Mouse (Mus musculus) c-Kit-positive CD71-negative TER-119-negative erythroid progenitor cells, embryonic 14.5 days (primary cell): Measurements from ENCODE around the gene M1ap.

Source experiments
- DNase-seq: peaks from one replicate; pipeline ENCODE4 v3.0.0-alpha.2; 2013; ENCODE audit warnings: low read depth

Gene M1ap

DNA sequence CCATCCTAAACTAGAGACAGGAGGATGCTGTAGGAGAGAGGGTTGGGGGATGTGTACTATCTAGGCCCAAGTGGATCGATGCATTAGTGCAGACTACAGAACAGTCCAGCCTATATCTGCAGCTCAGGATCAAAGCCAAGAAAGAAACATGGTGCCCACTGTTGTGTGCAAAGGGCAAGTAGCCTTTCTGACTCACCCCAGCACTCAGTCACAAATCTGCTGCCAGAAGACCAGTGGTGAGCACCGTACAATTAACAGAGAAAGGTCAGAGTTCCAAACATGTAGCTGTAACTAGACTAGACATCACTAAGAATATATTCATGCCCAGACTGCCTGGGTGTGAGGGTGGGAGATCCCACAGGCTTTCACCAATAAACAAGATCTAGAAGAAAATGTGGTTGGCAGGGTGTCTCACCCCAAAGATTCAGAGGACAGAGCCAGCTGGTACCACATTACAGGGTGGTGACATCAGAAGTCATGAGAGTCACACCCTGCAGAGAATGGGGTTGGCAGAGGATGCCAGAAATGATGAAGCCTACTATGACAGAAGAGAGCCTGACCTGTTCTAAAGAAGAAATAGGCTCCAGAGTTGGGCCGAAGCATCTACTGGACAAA, 12.0 kb upstream of the M1ap start:
- no peak for DNase-seq

DNA sequence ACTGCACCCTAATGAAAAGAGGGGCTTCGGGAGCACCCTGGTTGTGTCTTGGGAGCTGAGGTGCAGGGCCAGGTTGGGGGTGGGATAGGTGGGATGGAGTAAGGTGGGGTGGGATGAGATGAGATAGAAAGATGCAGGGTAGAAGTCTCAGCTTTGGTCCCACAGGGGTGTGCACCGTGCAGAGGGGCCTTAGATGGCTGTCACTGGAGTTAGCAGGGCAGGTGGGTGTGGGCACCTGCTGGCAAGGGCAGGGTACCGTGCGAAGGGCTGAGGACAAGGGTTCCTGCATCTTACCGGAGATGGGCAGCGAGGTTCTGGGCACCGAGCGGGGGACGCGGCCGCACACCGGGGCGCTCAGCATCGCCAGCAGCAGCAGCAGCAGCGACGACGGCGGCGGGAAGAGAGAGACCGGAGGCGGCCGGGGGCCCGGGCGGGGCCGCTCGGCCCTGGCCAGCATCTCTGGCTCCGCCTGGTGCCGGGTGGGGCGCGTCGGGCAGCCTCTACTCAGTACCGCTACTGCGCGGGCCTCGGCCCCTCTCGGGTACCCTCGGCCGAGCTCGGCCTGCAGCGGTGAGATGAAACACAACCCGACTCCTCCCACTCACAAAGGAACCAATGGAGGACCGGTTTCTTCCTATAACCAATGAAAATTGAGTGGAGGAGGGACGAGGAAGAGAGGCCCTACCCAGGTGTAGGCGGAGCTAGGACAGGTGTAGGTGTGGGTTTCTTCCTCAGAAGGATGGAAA, 7.4 kb upstream of the M1ap start, which contains the start of gene Sema4f:
Gene Sema4f, minus strand, starts transcription at position 603 of the 746 bp plus-strand sequence.
- no peak for DNase-seq

DNA sequence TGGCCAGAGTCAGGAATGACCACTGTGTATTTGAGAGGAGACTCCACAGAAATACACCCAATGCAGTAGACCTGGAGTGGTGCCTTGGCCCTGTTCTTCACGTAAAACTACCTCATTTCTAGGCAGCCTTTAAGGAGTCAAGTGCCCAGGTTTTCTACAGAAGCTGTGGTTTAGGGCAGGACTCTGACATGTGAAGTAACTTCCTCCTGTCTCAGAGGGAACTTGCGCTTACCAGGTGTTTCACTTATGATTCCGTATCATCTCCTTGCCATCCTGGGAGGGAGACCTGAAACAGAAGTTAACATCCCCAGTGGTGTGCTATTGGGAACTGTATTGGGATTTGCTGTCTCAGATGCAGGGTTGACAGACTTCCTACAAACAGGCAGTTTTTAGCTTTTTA, 5.9 kb upstream of the M1ap start:
- peak; percentile 10 for DNase-seq

DNA sequence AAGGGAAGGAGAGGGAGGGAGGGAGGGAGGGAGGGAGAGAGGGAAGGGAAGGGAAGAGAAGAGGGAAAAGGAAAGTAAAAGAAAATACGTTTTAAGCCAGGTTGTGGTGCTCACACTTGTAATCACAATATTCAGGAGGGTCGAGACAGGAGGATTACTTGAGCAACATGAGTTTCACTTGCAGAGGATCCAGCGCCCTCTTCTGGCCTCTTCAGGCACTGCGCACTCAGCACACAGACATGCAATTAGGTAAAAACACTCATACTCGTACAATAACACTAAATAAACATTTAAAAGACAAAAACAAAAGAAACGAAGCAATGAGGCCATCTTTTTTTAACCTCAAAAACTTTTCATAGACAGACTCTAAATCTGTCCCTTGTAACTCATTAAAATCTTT, 952 bp upstream of the M1ap start:
- peak; percentile 24 for DNase-seq

DNA sequence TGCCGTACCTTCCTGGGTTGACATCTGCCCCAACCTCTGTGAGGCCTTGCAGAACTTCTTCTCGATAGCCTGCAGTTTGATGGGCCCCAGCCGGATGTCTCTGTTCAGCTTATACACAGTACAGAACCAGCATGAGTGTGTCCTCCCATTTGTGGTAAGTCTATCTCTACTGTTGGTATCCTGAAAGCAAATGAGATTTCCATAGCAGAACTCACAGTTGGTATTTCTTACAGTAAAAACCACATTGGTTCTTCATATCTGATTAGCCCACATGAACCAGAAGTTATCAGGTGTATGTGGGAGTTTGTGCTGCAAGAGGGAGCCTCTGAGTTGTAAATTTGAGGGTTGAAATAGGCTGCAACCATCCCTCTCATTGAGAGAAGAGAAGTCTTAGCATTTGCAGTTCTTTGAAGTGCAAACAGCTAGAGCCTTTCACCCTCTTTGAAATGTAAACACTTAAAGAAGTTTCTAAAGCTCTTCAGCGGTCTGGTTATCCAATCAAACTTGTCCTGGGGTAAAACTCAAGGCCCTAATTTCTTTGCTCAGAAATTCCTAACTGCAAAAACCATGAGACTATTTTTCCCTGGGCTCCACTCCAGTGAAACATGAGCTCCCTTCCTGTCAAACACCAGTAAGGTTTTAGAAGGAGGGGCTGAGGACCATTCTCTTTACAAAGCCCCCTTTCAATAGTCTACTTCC, 10.0 kb downstream of the M1ap start:
- DNase-seq, result no peak

DNA sequence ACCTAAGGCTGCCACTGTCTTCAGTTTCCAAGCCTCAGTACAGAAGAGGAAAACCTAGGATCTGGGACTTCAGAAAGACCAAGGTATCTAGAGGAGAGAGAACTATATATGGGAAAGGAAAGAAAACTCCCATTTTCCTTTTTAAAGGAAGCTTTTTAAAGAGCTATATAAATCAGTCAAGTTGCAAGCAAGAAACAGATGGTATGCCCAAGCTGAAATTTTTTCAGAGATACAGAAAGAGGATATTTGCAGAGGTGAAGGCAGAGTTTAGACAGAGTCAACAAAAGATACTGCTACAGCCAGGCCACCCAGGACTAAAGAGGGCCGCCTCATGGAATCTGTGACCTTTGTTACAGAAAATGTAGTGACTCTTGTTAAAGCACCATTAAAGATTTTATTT, 15.0 kb downstream of the M1ap start:
- no peak for DNase-seq

DNA sequence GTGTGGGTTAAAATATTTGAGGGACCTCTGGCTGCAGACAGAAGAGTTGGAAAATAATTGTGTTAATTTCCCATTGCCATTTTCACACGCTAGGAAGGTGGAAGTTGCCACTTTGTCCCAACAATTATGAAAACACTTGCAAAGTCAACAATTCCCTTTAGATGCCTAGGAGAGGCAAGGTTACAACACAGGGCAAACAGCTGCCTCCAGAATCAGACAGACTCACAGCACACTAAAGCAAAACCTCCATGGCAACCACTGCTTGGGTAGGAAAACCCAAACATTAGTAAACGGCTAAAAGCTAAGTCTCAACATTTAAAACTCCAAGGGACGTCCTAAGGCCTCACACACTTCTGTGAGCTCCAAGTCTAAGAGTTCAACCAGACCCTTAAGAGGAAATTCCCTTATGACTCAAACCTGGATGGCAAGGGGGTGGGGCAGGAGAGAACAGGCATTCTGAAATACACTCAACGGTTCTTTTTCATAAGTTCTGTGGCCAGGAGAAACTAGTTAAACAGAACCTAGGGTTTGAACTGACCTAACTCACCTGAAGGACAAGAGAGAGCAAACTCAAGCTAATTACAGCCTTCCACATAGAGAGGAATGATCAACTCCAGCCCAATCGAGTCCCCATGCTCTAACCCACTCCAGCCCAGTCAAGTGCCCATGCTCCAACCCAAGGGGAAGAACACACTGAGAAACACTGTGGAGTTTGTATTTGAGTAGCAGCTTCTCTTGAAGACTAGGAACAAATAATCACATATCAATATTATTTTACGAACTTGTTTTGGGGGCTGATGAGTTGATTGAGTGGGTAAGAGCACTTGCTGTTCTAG, 22.8 kb downstream of the M1ap start:
- DNase-seq, result no peak

DNA sequence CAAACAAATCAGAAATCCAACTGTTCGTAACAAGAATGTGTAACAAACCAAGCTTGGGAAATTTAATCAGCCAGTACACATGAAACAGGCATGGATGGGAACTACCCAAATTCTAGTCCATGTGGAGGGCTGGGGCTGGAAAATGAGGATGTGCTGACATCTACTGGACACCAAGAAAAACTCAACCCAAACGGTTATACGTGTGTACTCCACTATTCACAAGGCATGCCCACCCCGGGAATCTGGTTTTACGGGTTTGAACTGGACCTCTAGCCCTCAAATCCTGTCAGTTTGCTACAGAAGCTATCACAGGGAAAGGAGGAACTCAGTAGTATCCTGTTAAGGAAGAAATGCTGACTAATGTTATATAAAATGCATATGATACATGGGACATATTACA, 24.3 kb downstream of the M1ap start:
- DNase-seq, result peak; percentile 42

DNA sequence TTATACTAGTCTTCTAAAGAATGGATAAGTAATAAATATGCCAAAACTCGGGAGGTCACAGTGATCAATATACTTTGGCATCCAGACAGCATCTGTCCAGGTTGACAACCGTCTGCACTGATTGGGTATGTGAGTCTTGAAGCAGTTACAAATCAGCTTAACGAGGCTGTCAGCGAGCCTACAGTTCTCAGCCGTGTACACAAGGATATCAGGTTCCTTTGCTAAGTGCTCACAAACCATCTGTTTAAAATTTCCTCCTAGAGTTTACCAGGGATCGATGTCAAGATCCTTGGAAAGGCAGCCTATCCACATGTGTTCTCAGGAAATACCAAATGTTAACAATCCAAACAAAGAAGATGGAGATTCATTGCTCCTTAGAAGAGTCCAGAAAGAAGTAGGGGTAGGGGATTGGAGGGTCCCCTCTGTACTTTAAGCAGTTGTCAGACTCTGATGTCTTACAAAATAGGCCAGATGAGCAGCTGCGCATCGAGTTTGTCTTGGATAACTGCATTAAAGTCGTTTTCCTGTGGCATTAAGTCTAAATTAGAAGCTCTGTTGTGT, 40.8 kb downstream of the M1ap start:
- no peak for DNase-seq

DNA sequence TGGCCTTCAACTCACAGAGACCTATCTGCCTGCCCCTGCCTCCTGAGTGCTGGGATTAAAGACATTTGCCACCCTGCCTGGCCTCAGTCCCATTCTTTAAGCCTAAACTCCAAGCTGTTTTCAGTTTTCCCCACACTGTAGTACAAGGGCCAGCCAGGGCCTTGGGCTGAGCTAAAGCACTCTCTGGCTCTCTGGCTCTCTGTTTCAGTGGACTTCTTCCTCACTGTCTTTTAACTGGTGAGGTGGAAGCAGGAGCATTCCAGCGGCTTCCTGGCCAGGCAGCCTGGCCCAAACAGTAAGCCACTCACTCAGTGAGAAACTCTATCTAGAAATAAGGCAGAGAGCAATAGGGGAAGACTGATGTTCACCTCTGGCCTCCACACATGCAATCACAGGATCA, 47.0 kb downstream of the M1ap start:
- no peak for DNase-seq

DNA sequence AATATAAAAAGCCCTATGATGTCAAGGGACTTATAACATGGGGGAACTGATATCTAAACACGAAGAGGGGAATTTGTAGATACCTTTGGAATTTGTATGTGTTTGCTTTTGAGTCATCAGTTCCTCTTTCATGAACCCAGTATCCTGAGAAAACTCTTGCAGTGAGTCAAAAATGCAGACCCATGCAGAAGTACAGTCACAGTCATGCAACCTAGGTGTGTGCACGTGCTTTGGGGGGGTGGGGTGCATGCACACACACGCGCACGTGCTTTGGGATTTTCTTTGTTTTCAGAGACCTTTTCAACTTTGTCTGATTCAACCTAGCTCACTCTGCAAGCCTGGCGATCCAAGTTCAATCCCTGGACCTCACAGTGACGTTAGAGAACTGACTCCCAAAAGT, 47.7 kb downstream of the M1ap start:
- no peak for DNase-seq

DNA sequence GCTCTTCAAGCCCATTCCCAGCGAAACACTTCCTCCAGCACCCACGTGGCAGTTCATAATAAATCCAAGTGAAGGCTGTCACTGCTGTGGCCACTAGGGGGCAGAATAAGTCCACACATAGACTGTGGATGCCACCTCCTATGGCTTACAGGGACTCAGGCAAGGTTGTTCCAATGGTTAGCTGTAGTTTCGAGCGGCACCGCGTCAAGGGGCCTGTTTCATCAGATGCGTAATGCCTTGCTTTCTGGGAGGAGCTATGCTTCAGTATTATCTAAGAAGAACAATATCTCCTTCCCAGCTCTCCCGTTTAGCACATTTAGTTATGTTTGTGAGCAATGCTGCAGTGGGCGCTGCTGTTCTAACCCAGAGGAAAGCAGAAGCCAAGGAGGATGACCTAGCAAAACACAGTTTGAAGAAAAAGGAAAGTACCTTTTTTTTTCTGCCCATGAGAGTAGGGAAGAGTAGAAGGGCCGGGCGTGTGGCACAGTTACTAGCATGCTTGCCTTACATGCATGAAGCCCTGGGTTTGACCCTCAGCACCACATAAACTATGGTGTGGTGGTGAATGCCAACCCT, 50.1 kb downstream of the M1ap start:
- DNase-seq, result peak; percentile 95

DNA sequence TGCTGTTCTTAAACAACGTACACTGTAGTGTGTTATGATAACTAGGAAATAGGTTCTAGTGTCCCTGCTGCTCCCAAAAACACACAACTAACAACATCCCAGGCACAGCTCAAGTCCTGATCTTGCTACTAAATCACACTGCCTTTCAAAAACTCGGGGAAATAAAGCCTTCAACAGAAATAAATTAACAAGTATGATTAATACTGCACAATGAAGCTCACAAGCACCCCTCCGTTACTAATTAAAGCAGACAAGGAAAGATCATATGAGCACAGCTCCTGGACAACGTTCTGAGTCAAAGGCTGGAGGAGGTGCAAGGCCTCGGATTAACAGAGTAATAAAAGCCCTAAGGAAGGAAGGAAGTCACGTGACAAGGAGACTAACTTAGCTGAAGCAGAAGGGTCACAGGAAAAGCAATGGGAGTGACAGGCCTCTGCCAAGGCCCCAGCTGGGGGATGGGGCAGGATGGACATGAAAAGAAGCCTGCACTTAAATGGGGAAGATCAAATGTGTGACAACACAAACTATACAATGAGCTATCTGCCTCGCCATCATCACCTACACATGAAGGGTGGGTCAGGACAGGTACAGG, 50.9 kb downstream of the M1ap start:
- no peak for DNase-seq

DNA sequence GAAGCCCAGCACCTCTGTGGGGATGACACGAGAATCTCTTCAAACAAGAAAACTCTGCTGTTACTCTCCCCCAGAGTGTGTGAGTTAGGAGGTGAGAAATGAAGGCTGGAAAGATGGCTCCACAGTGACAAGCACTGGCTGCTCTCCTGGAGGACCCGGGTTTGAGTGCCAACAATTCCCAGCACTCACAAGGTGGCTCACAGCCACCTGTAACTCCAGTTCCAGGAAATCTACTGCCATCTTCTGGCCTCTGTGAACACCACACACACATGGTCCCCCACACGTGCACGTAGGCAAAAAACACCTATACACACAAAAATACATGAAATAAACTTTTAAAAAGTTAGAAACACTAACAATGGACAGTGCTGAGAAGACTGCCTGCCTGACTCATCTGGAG, 51.6 kb downstream of the M1ap start:
- DNase-seq, result no peak

DNA sequence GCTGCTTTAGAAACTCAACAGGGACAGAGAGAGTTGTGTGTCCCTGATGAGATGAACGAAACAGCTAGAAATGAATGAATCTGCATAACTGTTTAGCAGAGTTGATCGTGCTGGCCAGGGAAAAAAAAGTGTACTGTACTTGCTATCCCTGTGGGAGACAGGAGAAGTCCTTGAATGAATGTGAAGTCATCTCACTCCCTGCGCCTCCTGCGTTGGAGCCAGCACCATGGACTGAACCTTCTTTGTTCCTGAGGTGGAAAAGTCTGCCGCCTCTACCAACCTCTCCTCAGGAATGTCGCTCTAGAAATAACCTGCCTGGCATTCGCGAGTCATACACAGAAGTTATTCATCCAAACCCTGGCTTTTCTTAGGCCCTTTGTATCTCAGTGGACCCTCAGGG, 53.3 kb downstream of the M1ap start:
- no peak for DNase-seq

DNA sequence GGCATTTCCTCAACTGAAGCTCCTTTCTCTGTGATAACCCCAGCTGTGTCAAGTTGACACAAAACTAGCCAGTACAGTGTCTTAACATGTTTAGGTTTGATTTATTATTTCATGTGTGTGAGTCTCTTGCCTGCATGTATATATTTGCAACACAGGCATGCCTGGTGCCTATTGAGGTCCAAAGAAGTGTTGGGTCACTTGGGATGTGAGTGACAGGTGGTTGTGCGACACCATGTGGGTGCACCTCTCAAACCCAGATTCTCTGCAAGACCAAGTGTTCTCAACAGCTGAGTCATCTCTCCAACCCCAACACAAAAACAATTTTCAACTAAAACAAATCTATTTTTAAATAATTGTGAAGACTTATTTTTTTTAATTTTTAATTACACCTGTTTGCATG, 56.4 kb downstream of the M1ap start:
- DNase-seq, result no peak

DNA sequence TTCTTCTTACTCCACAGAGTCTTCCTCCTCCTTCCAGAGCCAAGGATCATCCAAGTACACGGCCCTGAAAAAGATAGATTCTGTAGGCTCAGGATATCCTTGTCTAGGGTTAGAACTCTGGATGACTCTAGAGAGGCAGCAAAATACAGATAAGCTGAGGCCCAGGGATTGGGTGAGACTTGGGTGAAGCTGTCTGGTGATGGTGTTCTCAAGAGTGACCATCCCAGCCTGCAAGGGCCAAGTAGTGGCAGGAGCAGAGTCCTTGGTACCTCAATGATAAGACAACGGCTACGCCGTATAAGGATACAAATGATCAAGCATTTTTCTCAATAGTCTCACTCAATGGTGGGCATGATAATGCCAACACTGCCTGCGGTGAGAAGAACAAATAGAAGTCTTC, 57.1 kb downstream of the M1ap start:
- no peak for DNase-seq

DNA sequence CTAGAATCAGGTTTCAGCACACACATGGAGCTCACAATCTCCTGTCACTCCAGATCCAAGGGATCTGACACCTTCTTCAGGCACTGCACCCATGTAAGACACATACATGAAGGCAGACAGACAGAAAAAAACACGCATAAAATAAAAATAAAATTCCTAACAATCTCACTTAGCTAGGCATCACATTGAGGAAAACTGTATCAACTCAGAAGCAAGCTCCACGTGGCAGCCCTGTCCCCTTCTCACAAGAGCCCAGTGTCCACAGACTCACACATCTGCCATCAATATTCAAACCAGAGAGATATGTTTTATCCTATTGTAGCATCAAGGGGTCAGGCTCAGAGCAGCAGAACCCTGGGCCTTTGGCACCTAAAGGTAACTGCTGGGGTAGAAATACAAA, 57.6 kb downstream of the M1ap start:
- DNase-seq, result no peak

DNA sequence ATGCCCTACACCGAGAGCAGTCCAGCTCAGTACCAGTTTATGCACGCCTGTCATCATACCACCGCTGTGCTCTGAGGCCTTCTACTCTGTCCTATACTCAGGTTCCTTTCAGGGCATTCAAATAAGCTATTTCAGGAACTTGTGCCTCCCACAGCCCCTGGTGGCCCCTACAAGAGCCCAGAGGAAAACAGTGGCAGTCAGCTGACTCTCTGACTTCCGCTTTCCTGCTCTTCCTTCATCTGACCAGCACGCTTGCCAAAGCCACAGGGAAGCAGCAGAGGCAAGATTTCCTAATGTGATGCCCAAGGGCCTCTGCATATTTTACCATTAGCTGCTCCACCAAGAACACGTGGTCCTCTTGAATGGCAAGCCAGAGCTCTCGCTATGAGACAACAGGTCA, 58.2 kb downstream of the M1ap start:
- DNase-seq, result no peak

DNA sequence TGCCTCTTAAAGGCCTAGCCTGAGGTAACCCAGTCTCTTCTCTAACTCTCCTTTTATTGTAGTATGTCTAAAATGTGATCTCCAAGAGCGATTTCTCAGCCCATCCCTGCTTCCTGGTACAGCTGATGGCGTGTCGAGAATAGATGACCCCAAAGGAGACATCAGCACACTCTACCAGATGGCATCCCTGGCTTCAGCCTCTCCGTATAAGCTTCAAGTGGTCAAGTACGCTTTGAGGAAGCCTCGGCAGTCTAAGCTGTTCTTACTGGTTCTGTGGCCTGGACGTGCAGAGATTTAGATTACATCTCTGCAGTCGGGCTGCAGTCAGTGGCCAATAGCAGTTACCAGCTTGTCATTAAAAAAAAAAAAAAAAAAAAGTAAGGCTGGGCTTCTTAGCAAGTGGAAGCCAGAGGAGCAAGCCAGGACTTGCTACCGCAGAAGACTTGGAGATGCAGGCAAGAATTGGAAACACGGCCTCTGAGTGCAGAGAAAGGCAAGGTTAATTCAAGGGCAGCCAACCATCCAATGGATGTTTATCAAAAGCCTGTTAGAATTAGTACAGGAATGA, 58.8 kb downstream of the M1ap start:
- DNase-seq, result no peak

DNA sequence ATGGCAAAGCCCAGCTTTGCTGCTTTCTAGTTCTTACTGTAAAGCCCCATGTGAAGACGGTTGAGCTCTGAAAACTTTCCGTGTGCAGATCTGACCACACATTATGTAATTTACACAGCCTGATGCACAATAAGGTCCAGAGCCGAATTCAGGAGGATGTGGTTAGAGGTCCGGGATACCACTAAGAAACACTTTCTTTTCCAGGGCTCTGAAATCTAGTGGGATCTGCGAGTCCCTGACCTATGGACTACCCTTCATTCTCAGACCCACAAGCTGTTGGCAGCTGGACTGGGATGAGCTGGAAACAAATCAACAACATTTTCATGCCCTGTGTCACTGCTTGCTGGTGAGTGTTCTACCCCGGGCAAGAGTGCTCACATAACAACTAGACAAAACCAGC, 59.4 kb downstream of the M1ap start:
- no peak for DNase-seq
